Comparison of ENCODE assay signal across 7 mouse cellular contexts in genomic region chr10:67126859-67127758, GRCm38 (mm10). TPM values are rescaled to one million over a fixed set of nuclear protein-coding genes. Genes with fewer than 3 reads are reported as not detected.
DNase-seq lines count a peak whose midpoint lies in the region; ATAC-seq lines count a peak whose summit lies in the region.

No protein-coding gene starts in this region.

- H3K27me3 ChIP-seq in heart, embryonic 10.5 days (ENCODE audit: insufficient read depth, poor library complexity, severe bottlenecking) = no peaks in the 10 kb centered on the region

- H3K9me3 ChIP-seq in heart, embryonic 10.5 days = no peaks in the 10 kb centered on the region

- peaks cover 50% of the 10 kb centered on the region for H3K4me1 ChIP-seq in heart, embryonic 10.5 days

- H3K36me3 ChIP-seq in heart, embryonic 10.5 days = no peaks in the 10 kb centered on the region

- H3K4me3 ChIP-seq in heart, embryonic 10.5 days = peak overlapping the region; percentile 96

- 1% methylated on average over 113 of the region's 115 CpGs for WGBS in heart, embryonic 10.5 days

- DNase-seq in B cell, adult 2 months = peak; percentile 63 to 69
- peak; percentile 64 for DNase-seq in CD4-positive, CD25-positive, alpha-beta regulatory T cell, adult 2 months (ENCODE audit: low read depth, low spot score)
- DNase-seq in cerebellum, postnatal 4 days (ENCODE audit: low spot score in 2 of 2) = peak; percentile 40 to 62
- no peak for DNase-seq in heart, embryonic 10.5 days (ENCODE audit: low spot score)
- peak; percentile 74 for DNase-seq in kidney, postnatal 10 days
- DNase-seq in spleen, adult 18-20 months = peak; percentile 31 to 47

- peak; percentile 24 for ATAC-seq in megakaryocyte progenitor cell, adult 5-6 weeks (replicated peaks; ENCODE audit: poor library complexity)

- H3K27ac ChIP-seq in heart, embryonic 10.5 days = peak overlapping the region; percentile 92

RNA-seq across cellular contexts. Expression of gene Reep3, which starts 30.4 kb away (rescaled TPM):
- polyA plus RNA-seq in heart, embryonic 10.5 days (2016; fragmentation: Nextera tagmentation; extraction: Ambion mirVana) = 21.2 and 26.1 TPM in 2 replicates
- total RNA-seq in megakaryocyte progenitor cell, adult 5-6 weeks (2015) = 25.3 and 28.7 TPM in 2 replicates
- 12.1 and 12.2 TPM in 2 replicates for total RNA-seq in megakaryocyte progenitor cell, adult 5-6 weeks (2017)

RNA-seq across cellular contexts. Expression of gene Jmjd1c, which starts 31.2 kb away (rescaled TPM):
- 27.8 and 30.4 TPM in 2 replicates for polyA plus RNA-seq in heart, embryonic 10.5 days (2016; fragmentation: Nextera tagmentation; extraction: Ambion mirVana)
- 82.6 and 124 TPM in 2 replicates for total RNA-seq in megakaryocyte progenitor cell, adult 5-6 weeks (2015)
- 49.5 and 79.8 TPM in 2 replicates for total RNA-seq in megakaryocyte progenitor cell, adult 5-6 weeks (2017)
